Mouse (Mus musculus): Measurements from ENCODE around the gene 1700003F12Rik. TPM values are rescaled to one million over a fixed set of nuclear protein-coding genes. Genes with fewer than 3 reads are reported as not detected.

The 1700003F12Rik gene
- polyA plus RNA-seq, 1 experiment from 2014 or later: 2.1 TPM

DNA sequence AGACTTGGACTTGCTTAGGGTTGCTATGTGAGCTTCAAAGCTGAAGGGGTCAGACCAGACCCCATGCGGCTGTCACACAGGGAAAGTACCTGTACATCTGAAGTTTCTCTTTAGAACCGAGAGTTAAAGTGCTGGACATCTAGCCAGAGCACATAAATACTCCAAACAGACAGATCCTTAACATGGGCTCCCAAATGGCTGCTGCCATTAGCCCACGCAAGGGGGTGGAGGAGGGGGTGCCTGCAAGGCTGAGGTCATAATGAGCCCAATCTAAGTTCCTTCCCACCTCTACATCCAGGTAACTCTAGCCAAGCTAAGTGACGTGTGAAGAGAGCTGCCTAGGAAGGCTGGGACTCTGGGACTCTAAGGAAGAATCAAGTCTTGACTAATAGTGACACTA, 4.6 kb downstream of the 1700003F12Rik start, which contains the start of gene Actl10:
Gene Actl10 (plus strand): TSS at position 301 of the 400 bp plus-strand sequence.
- Histone ChIP-seq H3K4me2 (peak within 1 kb of the TSS; percentile 39), H3K4me3 (peak within 1 kb of the TSS; percentile 9; the same call in 1 of the 2 replicates), H3K9ac (peak within 1 kb of the TSS; percentile 43; the same call in 1 of the 2 replicates), H3K27me3 (peaks cover 28% of the 10 kb centered on the region), H3K27ac (replicated peaks) (peak within 1 kb of the TSS; percentile 49), H3K9me3 (no peaks in the 10 kb centered on the region), H3K4me1 (replicated peaks) (peaks cover 45% of the 10 kb centered on the region), H3K36me3 (no peaks in the 10 kb centered on the region)
- no peak for ATAC-seq (ENCODE audit: low read depth)
- 79% methylated on average over 4 of the region's 4 CpGs for WGBS

DNA sequence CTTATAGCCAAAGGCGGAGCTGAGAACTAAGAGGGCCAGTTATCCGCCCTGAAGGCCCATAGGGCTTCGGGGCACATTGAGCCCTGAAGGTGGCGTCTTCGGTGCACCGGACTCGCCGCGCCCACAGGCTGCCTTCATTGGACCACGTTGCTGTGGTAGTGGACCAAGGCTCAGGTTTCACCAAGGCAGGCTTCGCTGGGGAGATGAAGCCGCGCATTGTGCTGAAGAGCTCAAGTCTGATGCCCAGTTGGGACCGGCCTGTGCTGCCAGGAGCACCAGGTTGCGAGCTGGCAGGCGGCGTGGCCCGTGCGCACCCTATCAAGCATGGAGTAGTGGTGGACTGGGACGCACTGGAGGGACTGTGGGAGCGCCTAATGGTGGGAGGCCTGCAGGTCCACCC, 5.0 kb downstream of the 1700003F12Rik start:
- Histone ChIP-seq H3K36me3 (no peaks in the 10 kb centered on the region), H3K9ac (0 out of 2 replicates have a peak overlapping the region, but pooled peaks have one; percentile 43), H3K27ac (replicated peaks) (peak overlapping the region; percentile 49; the same call in 1 of the 2 replicates), H3K4me3 (0 out of 2 replicates have a peak overlapping the region, but pooled peaks have one; percentile 9), H3K4me1 (replicated peaks) (peaks cover 46% of the 10 kb centered on the region), H3K4me2 (peak overlapping the region; percentile 39), H3K27me3 (peaks cover 28% of the 10 kb centered on the region), H3K9me3 (no peaks in the 10 kb centered on the region)
- WGBS: 34% methylated on average over 21 of the region's 21 CpGs
- no peak; the same call in 1 of the 2 replicates for ATAC-seq (ENCODE audit: low read depth)

GRCm38 (mm10) chr2:154552424-154552907, 5.6 kb downstream of the 1700003F12Rik start:
- H3K9ac ChIP-seq: peak overlapping the region; percentile 43; the same call in 1 of the 2 replicates
- peak; percentile 54 for ATAC-seq (ENCODE audit: low read depth)
- H3K27me3 ChIP-seq: peaks cover 28% of the 10 kb centered on the region
- H3K4me1 ChIP-seq (replicated peaks): peaks cover 51% of the 10 kb centered on the region
- WGBS: 30% methylated on average over 27 of the region's 27 CpGs
- H3K27ac ChIP-seq (replicated peaks): peak overlapping the region; percentile 49
- peak overlapping the region; percentile 9; the same call in 1 of the 2 replicates for H3K4me3 ChIP-seq
- H3K36me3 ChIP-seq: no peaks in the 10 kb centered on the region
- peak overlapping the region; percentile 39 for H3K4me2 ChIP-seq
- H3K9me3 ChIP-seq: no peaks in the 10 kb centered on the region

GRCm38 (mm10) chr2:154555235-154555634, 8.3 kb downstream of the 1700003F12Rik start:
- Histone ChIP-seq H3K9me3 (no peaks in the 10 kb centered on the region), H3K4me1 (replicated peaks) (peaks cover 61% of the 10 kb centered on the region), H3K4me3 (no peak overlapping the region), H3K9ac (no peak overlapping the region), H3K27ac (replicated peaks) (no peak overlapping the region), H3K4me2 (no peak overlapping the region), H3K27me3 (peaks cover 21% of the 10 kb centered on the region), H3K36me3 (no peaks in the 10 kb centered on the region)
- no peak for ATAC-seq (ENCODE audit: low read depth)
- 83% methylated on average over 6 of the region's 6 CpGs for WGBS

GRCm38 (mm10) chr2:154557184-154557832, 10.4 kb downstream of the 1700003F12Rik start:
- no peaks in the 10 kb centered on the region for H3K9me3 ChIP-seq
- peak overlapping the region; percentile 42; the same call in 1 of the 2 replicates for H3K4me3 ChIP-seq
- WGBS: 54% methylated on average over 5 of the region's 5 CpGs
- H3K27ac ChIP-seq (replicated peaks): no peak overlapping the region
- no peak for ATAC-seq (ENCODE audit: low read depth)
- H3K9ac ChIP-seq: 0 out of 2 replicates have a peak overlapping the region, but pooled peaks have one; percentile 12
- H3K4me2 ChIP-seq: peak overlapping the region; percentile 73
- no peaks in the 10 kb centered on the region for H3K36me3 ChIP-seq
- peaks cover under 1% of the 10 kb centered on the region; the same call in 1 of the 2 replicates for H3K27me3 ChIP-seq
- peaks cover 49% of the 10 kb centered on the region for H3K4me1 ChIP-seq (replicated peaks)

DNA sequence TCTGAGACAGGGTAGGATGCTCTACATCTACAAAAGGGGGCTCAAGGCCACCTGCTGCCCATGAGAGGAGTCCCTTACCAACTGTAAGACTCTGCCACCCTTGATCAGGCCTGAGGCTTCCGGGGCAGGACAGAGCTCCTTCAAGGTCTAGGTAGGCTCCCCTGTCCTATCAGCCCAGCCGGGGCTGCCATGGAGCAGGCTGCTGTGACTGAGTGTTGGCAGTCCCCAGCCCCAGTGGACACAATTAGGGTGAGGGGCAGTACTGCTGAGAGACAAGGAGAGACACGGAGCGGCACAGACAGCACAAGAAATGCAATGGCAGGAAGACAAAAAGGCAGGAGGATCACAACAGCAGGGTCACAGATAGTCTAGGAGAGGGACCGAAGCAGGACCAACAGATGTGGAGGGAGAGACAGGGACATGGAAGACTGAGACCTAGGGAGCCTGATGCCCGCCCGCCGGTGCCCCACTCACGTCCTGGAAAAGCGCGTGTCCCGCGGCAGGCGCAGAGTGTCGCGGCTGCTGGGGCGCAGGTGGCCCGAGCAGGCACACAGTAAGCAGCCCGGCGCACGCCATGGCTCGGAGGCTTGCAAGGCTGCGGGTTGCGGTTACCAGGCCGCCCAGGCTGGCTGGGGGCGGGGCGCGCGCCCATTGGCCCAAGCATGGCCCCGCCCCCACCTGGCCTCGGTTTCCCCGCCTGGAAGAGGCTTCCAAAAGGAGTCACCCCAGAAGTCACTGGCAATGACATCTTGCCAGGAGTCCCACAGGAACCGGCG, 11.6 kb downstream of the 1700003F12Rik start, which contains the start of gene Necab3:
Gene Necab3 (minus strand): TSS at position 627 of the 776 bp plus-strand sequence.
- Histone ChIP-seq H3K4me2 (peak within 1 kb of the TSS; percentile 73), H3K4me1 (replicated peaks) (peaks cover 38% of the 10 kb centered on the region), H3K27ac (replicated peaks) (peak within 1 kb of the TSS; percentile 16), H3K9ac (peak within 1 kb of the TSS; percentile 66), H3K36me3 (no peaks in the 10 kb centered on the region), H3K27me3 (no peaks in the 10 kb centered on the region), H3K4me3 (peak within 1 kb of the TSS; percentile 42), H3K9me3 (no peaks in the 10 kb centered on the region)
- WGBS: 2% methylated on average over 34 of the region's 34 CpGs
- ATAC-seq (ENCODE audit: low read depth): peak; percentile 86

DNA sequence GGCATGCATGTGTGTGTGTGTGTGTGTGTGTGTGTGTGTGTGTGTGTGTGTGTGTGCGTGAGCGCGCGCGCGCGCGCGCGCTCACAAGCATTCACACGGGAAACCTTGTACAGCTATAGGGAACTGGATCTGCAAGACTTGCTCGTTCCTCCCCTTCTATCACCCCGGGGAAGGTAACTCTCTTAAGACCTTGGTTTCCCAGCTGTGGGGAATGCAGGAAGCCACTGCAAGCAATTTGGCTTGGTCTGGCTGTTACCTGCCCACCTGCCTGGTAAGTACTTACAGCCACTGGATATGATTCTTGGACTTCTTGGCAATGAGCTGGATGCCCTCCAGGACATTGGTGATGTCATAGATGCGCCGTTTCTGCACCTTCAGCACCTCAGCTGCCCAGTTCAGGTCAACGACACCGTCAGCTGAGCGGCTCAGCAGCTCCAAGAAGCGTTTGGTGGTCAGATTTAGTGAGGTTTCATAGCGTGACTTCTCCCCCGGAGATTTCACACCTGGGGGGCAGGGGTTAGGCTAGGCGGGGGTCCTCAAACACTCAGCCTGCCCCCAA, 16.8 kb downstream of the 1700003F12Rik start:
- H3K27ac ChIP-seq (replicated peaks): no peak overlapping the region
- H3K4me3 ChIP-seq: no peak overlapping the region
- WGBS: 92% methylated on average over 22 of the region's 22 CpGs
- H3K4me1 ChIP-seq (replicated peaks): peaks cover 44% of the 10 kb centered on the region
- H3K9ac ChIP-seq: no peak overlapping the region
- ATAC-seq (ENCODE audit: low read depth): no peak
- H3K9me3 ChIP-seq: no peaks in the 10 kb centered on the region
- H3K27me3 ChIP-seq: no peaks in the 10 kb centered on the region
- no peak overlapping the region for H3K4me2 ChIP-seq
- no peaks in the 10 kb centered on the region for H3K36me3 ChIP-seq

GRCm38 (mm10) chr2:154565562-154565961, 18.7 kb downstream of the 1700003F12Rik start:
- H3K4me3 ChIP-seq: no peak overlapping the region
- WGBS: 62% methylated on average over 3 of the region's 3 CpGs
- peaks cover 44% of the 10 kb centered on the region for H3K4me1 ChIP-seq (replicated peaks)
- no peak overlapping the region for H3K9ac ChIP-seq
- H3K9me3 ChIP-seq: no peaks in the 10 kb centered on the region
- ATAC-seq (ENCODE audit: low read depth): no peak
- H3K27ac ChIP-seq (replicated peaks): no peak overlapping the region
- H3K27me3 ChIP-seq: no peaks in the 10 kb centered on the region
- no peak overlapping the region for H3K4me2 ChIP-seq
- no peaks in the 10 kb centered on the region for H3K36me3 ChIP-seq

DNA sequence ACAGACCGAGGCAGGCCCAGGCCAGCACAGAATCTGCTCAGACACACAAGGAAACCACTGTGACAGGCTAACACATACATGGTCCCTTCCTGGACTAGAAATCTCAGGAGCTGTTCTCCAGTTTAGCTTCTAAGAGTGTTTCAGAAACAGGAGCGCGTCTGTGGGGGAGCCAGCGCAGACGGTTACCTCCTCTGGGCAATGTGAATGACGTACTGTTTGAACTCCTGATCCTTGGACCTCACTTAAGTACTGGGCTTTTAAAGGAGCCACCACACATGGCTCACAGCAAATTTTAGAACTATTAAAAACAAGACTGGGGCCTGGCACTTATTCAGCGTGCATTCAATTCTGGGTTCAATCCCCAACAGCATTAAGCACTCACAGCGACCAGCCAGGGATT, 19.8 kb downstream of the 1700003F12Rik start:
- 0 out of 2 replicates have a peak overlapping the region, but pooled peaks have one; percentile 9 for H3K4me2 ChIP-seq
- no peaks in the 10 kb centered on the region for H3K9me3 ChIP-seq
- H3K27ac ChIP-seq (replicated peaks): 0 out of 2 replicates have a peak overlapping the region, but pooled peaks have one; percentile 18
- no peaks in the 10 kb centered on the region for H3K36me3 ChIP-seq
- 36% methylated on average over 8 of the region's 8 CpGs for WGBS
- H3K4me3 ChIP-seq: no peak overlapping the region
- 0 out of 2 replicates have a peak overlapping the region, but pooled peaks have one; percentile 31 for H3K9ac ChIP-seq
- H3K4me1 ChIP-seq (replicated peaks): peaks cover 52% of the 10 kb centered on the region
- no peaks in the 10 kb centered on the region for H3K27me3 ChIP-seq
- ATAC-seq (ENCODE audit: low read depth): no peak

GRCm38 (mm10) chr2:154567766-154568165, 20.9 kb downstream of the 1700003F12Rik start:
- no peak for ATAC-seq (ENCODE audit: low read depth)
- peaks cover 52% of the 10 kb centered on the region for H3K4me1 ChIP-seq (replicated peaks)
- H3K9ac ChIP-seq: no peak overlapping the region

GRCm38 (mm10) chr2:154568329-154569070, 21.6 kb downstream of the 1700003F12Rik start:
- Histone ChIP-seq H3K4me2 (peak overlapping the region; percentile 87), H3K9ac (peak overlapping the region; percentile 71), H3K9me3 (no peaks in the 10 kb centered on the region), H3K27ac (replicated peaks) (peak overlapping the region; percentile 77), H3K36me3 (no peaks in the 10 kb centered on the region), H3K4me1 (replicated peaks) (peaks cover 52% of the 10 kb centered on the region), H3K27me3 (no peaks in the 10 kb centered on the region), H3K4me3 (peak overlapping the region; percentile 79)
- WGBS: 8% methylated on average over 10 of the region's 10 CpGs
- peak; percentile 10; the same call in 1 of the 2 replicates for ATAC-seq (ENCODE audit: low read depth)

More at GRCm38 (mm10) chr2:154567766-154568165, 20.9 kb downstream of the 1700003F12Rik start:
- no peaks in the 10 kb centered on the region for H3K27me3 ChIP-seq
- H3K4me2 ChIP-seq: peak overlapping the region; percentile 87
- peak overlapping the region; percentile 77 for H3K27ac ChIP-seq (replicated peaks)
- 74% methylated on average over 2 of the region's 2 CpGs for WGBS
- H3K36me3 ChIP-seq: no peaks in the 10 kb centered on the region
- H3K4me3 ChIP-seq: peak overlapping the region; percentile 79
- no peaks in the 10 kb centered on the region for H3K9me3 ChIP-seq

All from neural tube, embryonic 13.5 days (tissue).